Mouse (Mus musculus): Measurements from ENCODE around the gene Uba7. TPM values are rescaled to one million over a fixed set of nuclear protein-coding genes. Genes with fewer than 3 reads are reported as not detected.

Gene Uba7
- total RNA-seq, 1 experiment from 2014 or later: 42.5 TPM

GRCm38 (mm10) chr9:107960928-107961327, 14.4 kb upstream of the Uba7 start:
- ATAC-seq (replicated peaks; ENCODE audit: low read depth, poor library complexity, severe bottlenecking): peak; percentile 23; the same call in 1 of the 2 replicates

- no peak for ATAC-seq (replicated peaks; ENCODE audit: low read depth, poor library complexity, severe bottlenecking)
Observed at GRCm38 (mm10) chr9:107961351-107961762, 13.9 kb upstream of the Uba7 start.

GRCm38 (mm10) chr9:107961881-107962280, 13.4 kb upstream of the Uba7 start:
- no peak for ATAC-seq (replicated peaks; ENCODE audit: low read depth, poor library complexity, severe bottlenecking)

GRCm38 (mm10) chr9:107962916-107963315, 12.4 kb upstream of the Uba7 start:
- no peak for ATAC-seq (replicated peaks; ENCODE audit: low read depth, poor library complexity, severe bottlenecking)

- ATAC-seq (replicated peaks; ENCODE audit: low read depth, poor library complexity, severe bottlenecking): peak; percentile 74
Observed at GRCm38 (mm10) chr9:107963700-107964099, 11.6 kb upstream of the Uba7 start.

GRCm38 (mm10) chr9:107964681-107965080, 10.6 kb upstream of the Uba7 start:
- no peak for ATAC-seq (replicated peaks; ENCODE audit: low read depth, poor library complexity, severe bottlenecking)

GRCm38 (mm10) chr9:107966676-107967075, 8.6 kb upstream of the Uba7 start:
- no peak for ATAC-seq (replicated peaks; ENCODE audit: low read depth, poor library complexity, severe bottlenecking)

GRCm38 (mm10) chr9:107967437-107967836, 7.9 kb upstream of the Uba7 start:
- ATAC-seq (replicated peaks; ENCODE audit: low read depth, poor library complexity, severe bottlenecking): no peak

GRCm38 (mm10) chr9:107968531-107968930, 6.8 kb upstream of the Uba7 start:
- ATAC-seq (replicated peaks; ENCODE audit: low read depth, poor library complexity, severe bottlenecking): no peak

- ATAC-seq (replicated peaks; ENCODE audit: low read depth, poor library complexity, severe bottlenecking): no peak
Observed at GRCm38 (mm10) chr9:107970311-107970710, 5.0 kb upstream of the Uba7 start.

GRCm38 (mm10) chr9:107971690-107972541, 3.4 kb upstream of the Uba7 start:
- ATAC-seq (replicated peaks; ENCODE audit: low read depth, poor library complexity, severe bottlenecking): peak; percentile 65

- ATAC-seq (replicated peaks; ENCODE audit: low read depth, poor library complexity, severe bottlenecking): peak; percentile 33
Observed at GRCm38 (mm10) chr9:107974491-107975171, 674 bp upstream of the Uba7 start.

- no peak for ATAC-seq (replicated peaks; ENCODE audit: low read depth, poor library complexity, severe bottlenecking)
Observed at GRCm38 (mm10) chr9:107978815-107979214, 3.5 kb downstream of the Uba7 start.

- ATAC-seq (replicated peaks; ENCODE audit: low read depth, poor library complexity, severe bottlenecking): peak; percentile 4
Observed at GRCm38 (mm10) chr9:107981684-107982605, 6.6 kb downstream of the Uba7 start.

GRCm38 (mm10) chr9:107982681-107983346, 7.5 kb downstream of the Uba7 start, which contains the start of gene Gm20661:
TSS of gene Gm20661 (plus strand) at chr9:107983058.
- ATAC-seq (replicated peaks; ENCODE audit: low read depth, poor library complexity, severe bottlenecking): peak; percentile 57

- ATAC-seq (replicated peaks; ENCODE audit: low read depth, poor library complexity, severe bottlenecking): peak; percentile 33
Observed at GRCm38 (mm10) chr9:107983421-107983890, 8.2 kb downstream of the Uba7 start.

- no peak for ATAC-seq (replicated peaks; ENCODE audit: low read depth, poor library complexity, severe bottlenecking)
Observed at GRCm38 (mm10) chr9:107984052-107984753, 8.9 kb downstream of the Uba7 start.

- no peak for ATAC-seq (replicated peaks; ENCODE audit: low read depth, poor library complexity, severe bottlenecking)
Observed at GRCm38 (mm10) chr9:107984754-107985055, 9.4 kb downstream of the Uba7 start.
